Mouse (Mus musculus) heart, embryonic 10.5 days (tissue): Measurements from ENCODE around the gene Pld3. TPM values are rescaled to one million over a fixed set of nuclear protein-coding genes. Genes with fewer than 3 reads are reported as not detected.
A peak's percentile ranks its signal among the peaks of the same experiment; 100 is the strongest.
"Not testable (repeated sequence)": the region's sequence is repeated elsewhere in the genome, so short reads cannot be mapped to it uniquely, and the experiment has no call there.

Source experiments
- DNase-seq: peaks from one replicate; pipeline ENCODE4 v3.0.0-alpha.2; 2017; ENCODE audit warnings: low spot score
- H3K27ac ChIP-seq: fragments of 300-500 bp; sonication (generic); 2 replicates; pipeline ENCODE4 v1.5.1; 2016; ENCODE audit warnings: mild to moderate bottlenecking
- H3K27me3 ChIP-seq: fragments of 300-500 bp; sonication (generic); 2 replicates; pipeline ENCODE4 v1.6.1; 2016; ENCODE audit warnings: mild to moderate bottlenecking; ENCODE audit not compliant: poor library complexity, insufficient read depth, severe bottlenecking
- H3K36me3 ChIP-seq: fragments of 300-500 bp; sonication (generic); 2 replicates; pipeline ENCODE4 v1.6.1; 2016; ENCODE audit warnings: mild to moderate bottlenecking, moderate library complexity
- H3K4me1 ChIP-seq: fragments of 300-500 bp; sonication (generic); 2 replicates; pipeline ENCODE4 v1.6.1; 2016; ENCODE audit warnings: mild to moderate bottlenecking
- H3K4me3 ChIP-seq: fragments of 300-500 bp; sonication (generic); 2 replicates; pipeline ENCODE4 v1.5.1; 2016; ENCODE audit warnings: mild to moderate bottlenecking, moderate library complexity
- H3K9me3 ChIP-seq: fragments of 300-500 bp; sonication (generic); 2 replicates; pipeline ENCODE4 v1.6.1; 2016; ENCODE audit warnings: mild to moderate bottlenecking, moderate library complexity
- WGBS: fragments of 180-500 bp; shearing (Covaris S2); methylation state at CpG from one replicate; pipeline ENCODE4 v1.1.7; 2016; 5-methylcytosine and 5-hydroxymethylcytosine counted together
- polyA plus RNA-seq: library from polyadenylated mRNA; unstranded; fragments of >200 nt; fragmentation: Nextera tagmentation; extraction: Ambion mirVana; gene quantifications from 2 replicates; pipeline ENCODE4 v1.2.1, GENCODE M21; 2016

Pld3 gene
- polyA plus RNA-seq, 1 experiment from 2014 or later: 54.1 TPM

DNA sequence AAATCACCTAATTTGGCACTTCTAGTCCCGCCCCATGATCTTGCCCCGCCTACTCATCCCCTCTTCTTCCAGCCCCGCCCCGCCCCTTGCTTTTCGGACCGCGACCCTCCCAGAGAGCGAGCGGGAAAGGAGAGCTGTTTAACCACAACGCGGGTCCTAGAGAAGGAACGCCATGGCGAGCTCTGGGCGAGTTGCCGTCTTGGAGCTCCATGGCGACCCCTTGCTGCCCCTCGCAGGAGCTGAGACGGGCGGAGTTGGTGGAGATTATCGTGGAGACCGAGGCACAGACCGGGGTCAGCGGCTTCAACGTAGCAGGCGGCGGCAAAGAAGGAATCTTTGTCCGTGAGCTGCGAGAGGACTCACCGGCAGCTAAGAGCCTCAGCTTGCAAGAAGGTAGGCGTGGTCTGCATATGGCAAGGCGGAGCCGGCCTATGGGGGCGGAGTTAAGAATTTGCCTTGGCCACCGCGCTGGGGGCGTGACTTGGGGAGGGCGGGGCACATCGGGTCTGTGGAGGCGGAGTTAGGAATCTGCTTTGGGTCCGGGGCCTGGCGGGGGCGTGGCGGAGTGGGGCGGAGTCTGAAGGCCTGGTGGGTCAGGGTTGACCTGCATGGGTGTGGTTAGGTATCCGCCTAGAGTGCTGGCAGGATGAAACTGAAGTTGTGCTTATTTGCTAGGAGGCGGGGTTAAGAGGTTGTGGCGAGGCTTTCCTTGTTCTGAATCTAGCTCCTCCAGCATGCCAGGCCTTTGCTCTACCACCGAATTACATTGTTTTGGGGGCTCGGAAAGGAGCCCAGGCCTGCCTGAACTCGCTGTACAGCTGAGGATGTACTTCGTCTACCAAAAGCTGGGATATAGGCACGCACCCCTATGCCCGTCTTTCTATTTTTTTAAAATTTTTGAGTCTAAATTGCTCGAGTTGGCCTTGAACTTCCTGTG, 45.0 kb downstream of the Pld3 start:
- Histone ChIP-seq H3K4me3 (peak overlapping the region; percentile 71), H3K36me3 (no peaks in the 10 kb centered on the region), H3K4me1 (peaks cover 28% of the 10 kb centered on the region), H3K9me3 (no peaks in the 10 kb centered on the region), H3K27ac (peak overlapping the region; percentile 95), H3K27me3 (no peaks in the 10 kb centered on the region)
- WGBS: 1% methylated on average over 54 of the region's 54 CpGs
- peak; percentile 100 for DNase-seq

GRCm38 (mm10) chr7:27506765-27507370, 46.1 kb downstream of the Pld3 start:
- Histone ChIP-seq H3K4me3 (peak overlapping the region; percentile 71), H3K27ac (peak overlapping the region; percentile 95), H3K27me3 (no peaks in the 10 kb centered on the region), H3K9me3 (no peaks in the 10 kb centered on the region), H3K36me3 (no peaks in the 10 kb centered on the region), H3K4me1 (peaks cover 31% of the 10 kb centered on the region)
- WGBS: 44% methylated on average over 9 of the region's 9 CpGs
- no peak for DNase-seq

DNA sequence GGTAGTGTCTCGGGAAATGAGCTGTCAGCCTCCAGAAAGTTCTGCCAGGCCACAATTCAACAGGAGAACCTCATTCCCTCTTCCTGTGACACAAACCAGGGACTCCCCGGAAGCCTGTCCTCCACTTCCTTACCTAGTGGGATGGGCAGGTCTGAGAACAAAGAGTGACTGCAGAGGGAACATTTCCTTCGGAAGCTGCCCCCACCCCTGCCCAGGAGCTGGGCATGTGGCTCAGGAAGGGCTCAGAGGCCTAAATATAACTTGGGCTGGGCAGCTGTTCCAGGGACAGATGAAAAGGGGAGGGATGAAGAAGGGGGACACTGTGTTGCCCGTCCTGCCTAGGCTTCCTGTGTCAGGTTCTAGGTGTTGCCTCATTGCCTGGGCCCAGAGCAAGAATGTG, 51.4 kb downstream of the Pld3 start:
- no peaks in the 10 kb centered on the region for H3K36me3 ChIP-seq
- no peaks in the 10 kb centered on the region for H3K9me3 ChIP-seq
- H3K27me3 ChIP-seq: no peaks in the 10 kb centered on the region
- H3K4me3 ChIP-seq: no peak overlapping the region
- 41% methylated on average over 4 of the region's 4 CpGs for WGBS
- H3K27ac ChIP-seq: peak overlapping the region; percentile 62
- DNase-seq: no peak
- H3K4me1 ChIP-seq: peaks cover 40% of the 10 kb centered on the region

GRCm38 (mm10) chr7:27499036-27499435, 54.0 kb downstream of the Pld3 start, which contains the start of gene Prx:
Gene Prx (plus strand): TSS chr7:27499324.
- 63% methylated on average over 3 of the region's 3 CpGs for WGBS
- no peak for DNase-seq

GRCm38 (mm10) chr7:27494659-27495367, 58.2 kb downstream of the Pld3 start:
- H3K27me3 ChIP-seq, DNase-seq, H3K36me3 ChIP-seq, H3K27ac ChIP-seq, H3K4me3 ChIP-seq, H3K9me3 ChIP-seq: not testable (repeated sequence)
- H3K4me1 ChIP-seq: peaks cover 49% of the 10 kb centered on the region
- 85% methylated on average over 9 of the region's 9 CpGs for WGBS

More at GRCm38 (mm10) chr7:27499036-27499435, 54.0 kb downstream of the Pld3 start, which contains the start of gene Prx:
- Histone ChIP-seq H3K9me3 (no peaks in the 10 kb centered on the region), H3K4me1 (peaks cover 29% of the 10 kb centered on the region), H3K27ac (no peak within 1 kb of the TSS; the same call in 1 of the 2 replicates), H3K36me3 (no peaks in the 10 kb centered on the region), H3K27me3 (no peaks in the 10 kb centered on the region), H3K4me3 (no peak within 1 kb of the TSS)

DNA sequence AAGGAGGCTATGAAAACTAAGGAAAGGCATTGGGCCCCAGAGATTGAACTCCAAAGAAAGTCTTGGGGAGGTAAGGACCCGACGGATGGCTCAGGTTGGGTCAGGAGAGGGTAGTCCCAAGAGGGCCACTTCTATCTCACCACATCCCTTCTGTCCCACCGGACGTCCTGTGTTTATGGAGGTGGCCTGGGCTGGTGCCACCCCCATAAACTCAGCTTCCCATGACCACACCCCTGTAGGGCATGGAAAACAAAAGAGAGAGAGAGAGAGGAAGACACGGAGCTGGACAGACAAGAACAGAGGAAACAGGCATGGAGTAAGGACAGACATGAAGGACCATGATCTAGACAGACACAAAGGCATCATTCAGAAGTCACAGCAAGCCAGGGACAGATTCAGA, 59.6 kb downstream of the Pld3 start:
- Histone ChIP-seq H3K9me3 (no peaks in the 10 kb centered on the region), H3K27ac (peak overlapping the region; percentile 42), H3K4me1 (peaks cover 58% of the 10 kb centered on the region), H3K27me3 (no peaks in the 10 kb centered on the region), H3K4me3 (no peak overlapping the region), H3K36me3 (peaks cover 14% of the 10 kb centered on the region)
- DNase-seq: no peak
- WGBS: 85% methylated on average over 5 of the region's 5 CpGs

DNA sequence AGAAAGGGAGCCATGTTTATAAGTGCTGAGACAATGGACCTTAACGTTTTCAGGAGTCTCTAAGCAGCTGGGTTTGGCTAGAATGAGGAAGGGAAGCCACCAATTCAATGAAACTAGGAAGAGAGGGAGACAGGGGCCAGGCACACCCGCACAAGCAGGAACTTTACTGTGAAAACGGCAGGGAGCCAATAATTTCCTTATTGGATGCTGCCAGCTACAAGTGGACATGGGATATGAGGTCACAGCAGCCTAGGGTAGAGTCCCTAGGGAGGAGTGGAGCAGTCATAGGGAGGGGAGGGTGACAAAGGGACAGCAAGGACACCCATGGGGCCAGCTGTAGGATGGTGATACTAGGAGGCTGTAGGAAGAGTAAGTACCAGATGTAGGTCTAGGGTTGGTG, 60.0 kb downstream of the Pld3 start:
- H3K27me3 ChIP-seq: no peaks in the 10 kb centered on the region
- peak overlapping the region; percentile 42; the same call in 1 of the 2 replicates for H3K27ac ChIP-seq
- H3K9me3 ChIP-seq: no peaks in the 10 kb centered on the region
- no peak overlapping the region for H3K4me3 ChIP-seq
- H3K36me3 ChIP-seq: peaks cover 14% of the 10 kb centered on the region
- DNase-seq: no peak
- 72% methylated on average over 3 of the region's 3 CpGs for WGBS
- H3K4me1 ChIP-seq: peaks cover 62% of the 10 kb centered on the region

DNA sequence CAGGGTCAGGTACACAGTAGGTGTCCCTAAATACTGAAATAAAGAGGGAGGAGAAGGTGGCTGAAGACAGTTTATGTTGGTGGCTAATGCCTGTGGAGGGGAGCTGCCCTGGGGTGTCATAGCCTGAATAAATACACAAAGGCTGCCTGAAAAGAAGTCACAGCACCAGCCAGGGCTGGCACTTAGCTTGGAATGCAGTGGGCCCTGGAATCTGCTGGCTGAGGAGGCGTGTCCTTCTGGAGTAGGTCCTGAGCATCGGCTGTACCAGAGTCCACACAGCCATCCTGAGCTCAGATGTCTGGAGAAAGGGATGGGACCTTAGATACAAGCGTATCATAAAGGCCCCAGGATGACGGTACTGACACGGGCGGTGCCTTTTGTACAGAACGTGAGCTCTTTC, 61.2 kb downstream of the Pld3 start:
- Histone ChIP-seq H3K27me3 (no peaks in the 10 kb centered on the region), H3K27ac (peak overlapping the region; percentile 93), H3K36me3 (peaks cover 14% of the 10 kb centered on the region), H3K9me3 (no peaks in the 10 kb centered on the region), H3K4me3 (no peak overlapping the region), H3K4me1 (peaks cover 57% of the 10 kb centered on the region)
- DNase-seq: no peak
- 57% methylated on average over 7 of the region's 7 CpGs for WGBS

GRCm38 (mm10) chr7:27490543-27491329, 62.3 kb downstream of the Pld3 start:
- peak; percentile 97 for DNase-seq
- Histone ChIP-seq H3K4me1 (peaks cover 52% of the 10 kb centered on the region), H3K36me3 (peaks cover 14% of the 10 kb centered on the region), H3K27ac (peak overlapping the region; percentile 93), H3K27me3 (no peaks in the 10 kb centered on the region), H3K4me3 (peak overlapping the region; percentile 56), H3K9me3 (no peaks in the 10 kb centered on the region)
- under 1% methylated on average over 33 of the region's 33 CpGs for WGBS

- H3K4me1 ChIP-seq: peaks cover 55% of the 10 kb centered on the region
- no peak for DNase-seq
- 35% methylated on average over 4 of the region's 4 CpGs for WGBS
- H3K27ac ChIP-seq: peak overlapping the region; percentile 93
- peaks cover 14% of the 10 kb centered on the region for H3K36me3 ChIP-seq
- peak overlapping the region; percentile 56 for H3K4me3 ChIP-seq
- no peaks in the 10 kb centered on the region for H3K27me3 ChIP-seq
- no peaks in the 10 kb centered on the region for H3K9me3 ChIP-seq
Measured at GRCm38 (mm10) chr7:27490227-27490542, 62.8 kb downstream of the Pld3 start.

- H3K9me3 ChIP-seq: no peaks in the 10 kb centered on the region
- DNase-seq: peak; percentile 74
- peak overlapping the region; percentile 93 for H3K27ac ChIP-seq
- WGBS: 90% methylated on average over 25 of the region's 25 CpGs
- H3K4me3 ChIP-seq: peak overlapping the region; percentile 27
- H3K27me3 ChIP-seq: no peaks in the 10 kb centered on the region
- peaks cover 14% of the 10 kb centered on the region for H3K36me3 ChIP-seq
- H3K4me1 ChIP-seq: peaks cover 55% of the 10 kb centered on the region
Measured at GRCm38 (mm10) chr7:27489270-27489869, 63.6 kb downstream of the Pld3 start.

- peaks cover 14% of the 10 kb centered on the region for H3K36me3 ChIP-seq
- peak; percentile 87 for DNase-seq
- H3K27ac ChIP-seq: peak overlapping the region; percentile 97
- peaks cover 51% of the 10 kb centered on the region for H3K4me1 ChIP-seq
- H3K27me3 ChIP-seq: no peaks in the 10 kb centered on the region
- H3K9me3 ChIP-seq: no peaks in the 10 kb centered on the region
- H3K4me3 ChIP-seq: peak overlapping the region; percentile 81
- under 1% methylated on average over 13 of the region's 13 CpGs for WGBS
Measured at GRCm38 (mm10) chr7:27487740-27488268, 65.2 kb downstream of the Pld3 start.
